Mouse (Mus musculus): Measurements from ENCODE around the gene AI837181.

AI837181 gene

GRCm38 (mm10) chr19:5447515-5448353 is 22.8 kb downstream of the AI837181 start, which contains the start of gene Fosl1:
Gene Fosl1, plus strand, starts transcription at chr19:5447547.
- peak; percentile 85 for DNase-seq (ENCODE audit: low read depth)

- DNase-seq (ENCODE audit: low read depth), result peak; percentile 84
Measured at GRCm38 (mm10) chr19:5448354-5449150, 23.6 kb downstream of the AI837181 start.

- no peak for DNase-seq (ENCODE audit: low read depth)
Measured at GRCm38 (mm10) chr19:5449673-5450072, 24.7 kb downstream of the AI837181 start.

GRCm38 (mm10) chr19:5451766-5452165 is 26.8 kb downstream of the AI837181 start:
- DNase-seq (ENCODE audit: low read depth), result peak; percentile 56

GRCm38 (mm10) chr19:5455037-5455436 is 30.1 kb downstream of the AI837181 start:
- no peak for DNase-seq (ENCODE audit: low read depth)

GRCm38 (mm10) chr19:5455568-5455967 is 30.6 kb downstream of the AI837181 start:
- DNase-seq (ENCODE audit: low read depth), result no peak

GRCm38 (mm10) chr19:5456241-5456921 is 31.4 kb downstream of the AI837181 start:
- DNase-seq (ENCODE audit: low read depth), result peak; percentile 52

- DNase-seq (ENCODE audit: low read depth), result peak; percentile 91
Measured at GRCm38 (mm10) chr19:5456922-5457745, 32.2 kb downstream of the AI837181 start.

GRCm38 (mm10) chr19:5457746-5458442 is 33.0 kb downstream of the AI837181 start, which contains the start of gene Ccdc85b:
Gene Ccdc85b, minus strand, starts transcription at chr19:5457894.
- no peak for DNase-seq (ENCODE audit: low read depth)

- DNase-seq (ENCODE audit: low read depth), result no peak
Measured at GRCm38 (mm10) chr19:5459019-5459418, 34.1 kb downstream of the AI837181 start.

- no peak for DNase-seq (ENCODE audit: low read depth)
Measured at GRCm38 (mm10) chr19:5459896-5460295, 35.0 kb downstream of the AI837181 start.

- peak; percentile 94 for DNase-seq (ENCODE audit: low read depth)
Measured at GRCm38 (mm10) chr19:5460465-5460911, 35.5 kb downstream of the AI837181 start, which contains the start of gene Fibp. Gene Fibp, plus strand, starts transcription at chr19:5460615.

GRCm38 (mm10) chr19:5461411-5461810 is 36.5 kb downstream of the AI837181 start:
- no peak for DNase-seq (ENCODE audit: low read depth)

GRCm38 (mm10) chr19:5463212-5463611 is 38.3 kb downstream of the AI837181 start:
- no peak for DNase-seq (ENCODE audit: low read depth)

- DNase-seq (ENCODE audit: low read depth), result peak; percentile 46
Measured at GRCm38 (mm10) chr19:5463791-5464562, 39.0 kb downstream of the AI837181 start.

- no peak for DNase-seq (ENCODE audit: low read depth)
Measured at GRCm38 (mm10) chr19:5465037-5465436, 40.1 kb downstream of the AI837181 start.

- no peak for DNase-seq (ENCODE audit: low read depth)
Measured at GRCm38 (mm10) chr19:5466916-5467500, 42.1 kb downstream of the AI837181 start.

- peak; percentile 47 for DNase-seq (ENCODE audit: low read depth)
Measured at GRCm38 (mm10) chr19:5468374-5468773, 43.4 kb downstream of the AI837181 start, which contains the start of gene Ctsw. Gene Ctsw, minus strand, starts transcription at chr19:5468507.

- DNase-seq (ENCODE audit: low read depth), result no peak
Measured at GRCm38 (mm10) chr19:5471846-5472245, 46.9 kb downstream of the AI837181 start.

All from 416B (cell line).